Mouse (Mus musculus) liver, postnatal 0 days (tissue): ENCODE measurements around the gene Stx7.

Experiments used
- CTCF ChIP-seq: sonication (generic); IDR thresholded peaks from 2 replicates; pipeline ENCODE4 v1.5.1; 2016; ENCODE audit warnings: antibody characterized with exemption, low read depth
- EP300 ChIP-seq: IDR thresholded peaks from 2 replicates; pipeline ENCODE4 v1.6.1; 2016; ENCODE audit warnings: antibody characterized with exemption, low read depth, mild to moderate bottlenecking

- no peak for TF ChIP-seq CTCF
- no peak for TF ChIP-seq EP300
Measured at GRCm38 (mm10) chr10:24107747-24108146, 41.4 kb upstream of the Stx7 start.
